Mouse (Mus musculus): Measurements from ENCODE around the gene Msh5. TPM values are rescaled to one million over a fixed set of nuclear protein-coding genes. Genes with fewer than 3 reads are reported as not detected.

Gene Msh5
- total RNA-seq (2015; ENCODE audit: low replicate concordance) (36.9 and 39.6 TPM in 2 replicates), total RNA-seq (2017; ENCODE audit: low replicate concordance) (27.3 and 50.9 TPM in 2 replicates)

DNA sequence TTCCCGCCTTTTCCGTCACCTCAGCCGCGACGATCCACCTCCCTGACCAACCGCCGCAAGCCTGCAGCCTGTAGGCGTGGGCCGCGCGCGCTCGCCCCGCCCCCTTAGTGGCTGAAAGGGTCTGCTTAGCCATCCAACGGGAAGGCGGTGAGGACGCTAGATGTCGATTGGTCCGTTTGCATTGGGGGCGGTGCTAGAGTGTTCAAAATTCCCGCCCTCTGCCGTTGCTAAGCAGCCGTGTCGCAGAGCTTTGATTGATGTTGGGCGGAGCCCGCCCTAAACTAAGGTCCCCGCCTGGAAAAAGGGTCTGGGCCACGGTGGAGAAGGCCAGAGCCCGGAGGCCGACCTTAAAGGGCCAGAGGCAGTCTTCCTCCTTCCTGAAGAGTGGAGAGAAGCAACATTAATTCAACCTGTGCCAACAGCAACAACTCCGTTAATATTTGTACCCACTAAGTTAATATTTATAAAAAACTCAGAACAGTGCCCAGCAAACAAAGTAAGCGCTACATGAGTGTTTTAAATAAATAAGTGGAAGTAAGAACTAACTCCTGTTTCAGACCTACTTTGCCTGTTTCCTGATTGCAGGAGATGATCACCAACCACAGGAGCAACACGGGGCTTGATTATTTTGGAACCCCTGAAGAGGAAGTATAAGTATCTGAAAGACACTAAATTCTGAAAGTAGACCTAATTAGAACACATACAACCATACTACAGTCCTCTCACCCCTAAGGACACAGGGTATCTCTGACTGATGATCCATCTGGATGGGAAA lies at the start of gene Msh5:
TSS of gene Msh5 (minus strand) at position 65 of the 775 bp plus-strand sequence.
- peak; percentile 82 for ATAC-seq (replicated peaks; ENCODE audit: low FRiP score, poor library complexity, severe bottlenecking)

DNA sequence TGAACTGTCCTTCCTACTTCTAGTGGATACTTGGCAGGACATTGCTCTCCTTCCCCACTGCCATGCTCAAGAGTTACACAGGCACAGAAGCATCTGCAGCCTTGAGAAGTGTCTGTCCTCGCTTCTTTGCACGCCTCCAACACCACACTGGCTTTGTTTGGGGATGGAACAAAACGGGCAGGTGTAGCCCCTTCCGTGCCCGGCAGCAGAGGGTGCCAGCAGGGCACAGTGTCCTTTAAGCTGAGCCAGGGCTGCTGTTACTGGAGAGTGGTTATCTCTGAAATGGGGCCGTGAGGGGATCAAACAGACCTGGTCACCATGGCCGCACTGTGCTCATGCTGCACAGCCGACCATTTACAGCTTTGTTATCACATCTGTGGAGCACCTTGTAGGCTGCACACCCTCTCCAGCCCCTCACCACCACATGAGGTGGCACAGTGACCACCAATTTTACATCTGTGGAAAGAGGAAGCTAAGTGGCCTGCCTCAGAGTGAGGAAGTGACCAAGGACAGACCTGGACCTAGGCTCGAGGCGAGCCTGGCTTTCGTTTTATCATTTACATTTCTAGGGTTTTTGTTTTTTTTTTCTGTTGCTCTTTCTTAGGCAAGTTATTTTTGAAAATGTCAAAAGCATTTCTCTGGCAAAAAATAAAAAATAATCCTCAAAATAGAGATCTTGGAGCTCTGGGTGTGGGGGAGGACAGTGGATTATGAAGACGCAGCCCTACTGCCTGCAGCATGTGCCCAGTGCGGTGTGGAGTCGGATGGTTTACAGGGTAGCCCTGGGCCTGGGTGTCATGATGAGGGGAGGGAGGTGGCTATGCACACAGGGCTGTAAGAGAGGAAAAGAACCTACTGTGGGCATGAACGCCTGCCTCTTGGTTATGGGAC lies 48.2 kb upstream of the Msh5 start:
- ATAC-seq (replicated peaks; ENCODE audit: low FRiP score, poor library complexity, severe bottlenecking): no peak

DNA sequence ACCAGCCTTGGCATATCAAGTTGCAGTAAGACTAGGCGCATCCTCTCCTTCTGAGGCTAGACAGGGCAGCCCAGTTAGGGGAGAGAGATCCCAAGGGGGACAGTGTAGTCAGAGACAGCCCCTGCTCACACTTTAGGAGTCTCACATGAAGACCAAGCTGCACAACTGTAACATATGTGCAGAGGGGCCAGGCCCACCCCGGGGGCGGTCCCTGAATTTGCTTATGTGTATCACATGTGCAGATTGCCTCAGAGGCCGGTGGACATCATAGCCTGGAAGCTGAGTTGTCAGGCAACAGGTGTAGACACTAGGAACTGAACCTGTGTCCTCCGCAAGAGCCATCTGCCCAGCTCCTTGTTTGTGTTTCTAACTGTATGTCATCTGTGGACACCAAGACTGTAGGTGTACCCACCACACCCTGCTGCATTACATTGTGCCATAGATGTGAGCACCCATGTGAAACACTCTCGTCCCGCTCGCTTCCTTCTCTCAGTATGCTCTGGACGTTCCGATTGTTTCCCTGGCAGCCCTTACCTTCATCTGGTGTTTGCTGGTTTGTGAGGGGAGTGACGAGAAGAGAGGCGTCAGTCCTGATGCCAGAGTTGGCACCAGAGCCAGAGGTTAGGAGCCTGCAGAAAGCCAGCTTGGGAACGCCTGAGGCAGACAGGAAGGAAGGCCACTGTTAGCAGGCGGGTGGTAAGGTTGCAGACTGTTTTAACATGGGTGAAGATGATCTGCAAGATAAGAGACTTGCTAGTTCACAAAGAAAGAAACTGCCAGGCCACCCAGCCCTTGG lies 46.1 kb upstream of the Msh5 start:
- ATAC-seq (replicated peaks; ENCODE audit: low FRiP score, poor library complexity, severe bottlenecking): no peak

DNA sequence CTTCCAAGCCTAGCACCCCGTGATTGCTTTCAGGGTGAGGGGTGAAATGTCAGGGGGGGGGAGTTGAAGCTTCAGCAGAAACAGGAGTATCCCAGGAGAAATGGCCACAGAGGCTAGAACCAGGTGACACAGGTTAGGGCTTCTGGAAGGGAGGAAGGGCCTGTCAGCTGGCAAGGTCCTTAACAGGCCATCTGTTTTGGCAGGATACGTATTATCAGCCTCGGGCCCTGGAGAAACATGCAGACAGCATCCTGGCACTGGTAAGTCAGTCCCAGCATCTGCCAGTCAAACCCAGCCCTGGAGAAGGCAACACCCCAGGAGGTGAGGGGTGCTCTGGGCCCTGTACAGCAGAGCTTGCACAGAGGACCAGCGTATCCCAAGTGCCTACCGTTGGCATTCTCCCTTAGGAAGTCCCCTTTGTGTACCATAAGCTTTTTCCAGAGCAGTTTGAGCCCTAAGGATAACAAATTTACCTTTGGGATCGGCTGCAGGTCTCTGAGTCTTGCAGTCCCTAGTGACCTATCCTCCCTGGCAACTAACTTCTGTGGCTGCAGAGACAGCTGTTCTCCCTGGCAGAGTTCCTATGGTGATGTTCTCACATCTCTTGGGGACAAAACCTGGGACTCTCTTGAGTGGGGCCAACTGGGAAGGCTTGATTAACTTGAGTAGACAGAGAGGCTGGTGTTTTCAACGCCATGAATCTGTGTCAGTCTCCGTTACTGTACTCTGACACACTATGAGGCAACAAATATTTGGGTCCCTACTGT lies 43.8 kb upstream of the Msh5 start:
- peak; percentile 81 for ATAC-seq (replicated peaks; ENCODE audit: low FRiP score, poor library complexity, severe bottlenecking)

DNA sequence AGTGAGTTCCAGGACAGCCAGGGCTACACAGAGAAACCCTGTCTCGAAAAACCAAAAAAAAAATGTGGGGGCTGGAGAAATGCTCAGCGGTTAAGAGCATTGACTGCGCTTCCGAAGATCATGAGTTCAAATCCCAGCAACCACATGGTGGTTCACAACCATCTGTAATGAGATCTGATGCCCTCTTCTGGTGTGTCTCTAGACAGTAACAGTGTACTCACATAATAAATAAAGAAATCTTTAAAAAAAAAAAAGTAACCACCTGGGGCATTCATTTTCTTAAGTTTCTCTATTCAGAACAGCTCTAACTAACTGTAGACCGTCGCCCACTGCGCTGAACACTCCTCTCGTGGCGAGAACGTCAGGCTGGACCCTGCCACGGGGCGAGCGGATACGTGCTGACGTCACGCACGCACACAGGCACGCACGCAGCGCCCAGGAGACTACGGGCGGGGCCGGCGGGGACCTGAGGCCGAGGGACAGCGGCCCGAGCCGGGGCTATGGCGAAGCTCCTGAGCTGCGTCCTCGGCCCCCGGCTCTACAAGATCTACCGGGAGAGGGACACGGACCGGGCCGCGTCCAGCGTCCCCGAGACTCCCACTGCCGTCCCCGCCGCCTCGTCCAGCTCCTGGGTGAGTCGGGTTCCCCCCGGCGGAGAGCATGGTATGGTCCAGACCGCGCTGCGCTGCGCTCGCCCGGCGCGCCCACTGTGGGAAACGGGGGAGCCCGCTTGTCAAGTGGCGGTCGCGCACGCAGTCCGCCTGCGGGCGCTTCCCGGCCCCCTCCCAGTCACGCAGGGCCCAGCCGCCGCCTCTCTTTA lies 42.5 kb upstream of the Msh5 start, which contains the start of gene Abhd16a:
TSS of gene Abhd16a (plus strand) at position 439 of the 820 bp plus-strand sequence.
- ATAC-seq (replicated peaks; ENCODE audit: low FRiP score, poor library complexity, severe bottlenecking): peak; percentile 92

DNA sequence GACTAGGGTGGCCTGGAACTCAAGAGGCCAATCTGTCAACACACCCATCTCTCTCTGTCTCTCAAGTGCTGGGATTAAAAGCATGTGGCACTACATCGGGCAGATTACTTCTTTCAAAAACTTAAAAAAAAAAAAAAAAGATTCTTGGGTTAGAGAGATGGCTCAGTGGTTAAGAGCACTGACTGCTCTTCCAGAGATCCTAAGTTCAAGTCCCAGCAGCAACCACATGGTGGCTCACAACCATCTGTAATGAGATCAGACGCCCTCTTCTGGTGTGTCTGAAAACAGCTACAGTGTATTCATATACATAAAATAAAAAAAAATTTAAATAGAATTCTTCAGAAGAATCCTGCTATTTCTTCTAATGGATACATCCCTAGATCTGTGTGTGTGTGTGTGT lies 41.6 kb upstream of the Msh5 start:
- ATAC-seq (replicated peaks; ENCODE audit: low FRiP score, poor library complexity, severe bottlenecking): no peak

DNA sequence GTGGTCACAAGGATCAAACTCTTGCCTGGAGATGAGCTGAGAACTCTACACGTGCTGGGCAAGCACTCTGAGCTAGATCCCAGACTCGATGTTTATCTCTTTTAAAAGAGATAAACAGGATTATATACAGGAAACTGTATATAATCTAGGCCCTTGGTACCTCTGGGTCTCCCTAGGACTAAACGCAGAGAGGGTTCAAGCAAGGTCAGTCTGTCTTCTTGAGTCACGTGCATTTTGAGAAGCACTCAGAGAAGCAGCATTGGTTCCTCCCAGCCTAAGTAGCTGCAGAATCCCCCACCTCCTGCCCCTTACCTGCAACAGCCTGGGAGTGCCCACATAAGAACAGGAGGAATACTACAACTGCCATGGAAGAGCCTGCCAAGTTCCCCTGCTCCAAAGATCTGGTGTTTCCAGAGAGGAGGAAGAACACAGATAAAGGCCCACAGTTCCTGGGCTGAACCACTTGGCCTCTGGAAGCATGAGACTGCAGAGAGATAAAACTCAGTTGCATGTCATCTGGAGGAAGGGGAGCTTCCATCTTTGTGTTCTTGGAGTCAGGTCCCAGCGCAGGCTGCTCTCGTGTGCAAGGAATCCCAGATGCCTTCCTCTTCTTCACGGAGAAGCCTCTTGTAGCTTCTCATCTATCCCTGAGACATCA lies 38.8 kb upstream of the Msh5 start, which contains the start of gene Ly6g6f:
TSS of gene Ly6g6f (minus strand) at position 403 of the 658 bp plus-strand sequence.
- ATAC-seq (replicated peaks; ENCODE audit: low FRiP score, poor library complexity, severe bottlenecking): no peak

DNA sequence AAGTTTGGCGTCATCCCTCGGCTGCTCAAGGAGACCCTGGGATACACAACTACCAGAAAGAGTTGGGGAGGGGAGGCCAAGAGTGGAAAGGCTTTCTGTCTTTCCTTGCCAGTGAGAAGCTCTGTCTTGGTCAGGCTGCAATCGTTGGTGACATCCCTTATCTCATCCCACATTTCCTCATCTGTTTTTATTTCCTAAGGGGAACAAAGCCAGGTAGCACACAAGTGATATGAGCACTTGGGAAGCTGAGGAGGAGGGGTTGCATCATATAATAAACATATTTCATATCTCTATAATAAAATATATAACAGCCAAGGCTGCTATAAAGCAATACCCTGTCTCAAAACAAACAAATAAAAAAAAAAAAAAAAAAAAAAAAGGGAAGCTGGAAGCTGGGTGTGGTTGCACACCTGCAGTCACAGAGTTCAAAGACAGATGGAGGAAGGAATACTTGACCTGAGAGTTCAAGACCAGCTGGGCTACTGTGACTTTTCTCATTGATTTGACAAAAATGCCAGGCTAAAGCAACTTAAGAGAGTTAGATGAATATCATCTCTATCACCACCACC lies 37.5 kb upstream of the Msh5 start:
- ATAC-seq (replicated peaks; ENCODE audit: low FRiP score, poor library complexity, severe bottlenecking): no peak

DNA sequence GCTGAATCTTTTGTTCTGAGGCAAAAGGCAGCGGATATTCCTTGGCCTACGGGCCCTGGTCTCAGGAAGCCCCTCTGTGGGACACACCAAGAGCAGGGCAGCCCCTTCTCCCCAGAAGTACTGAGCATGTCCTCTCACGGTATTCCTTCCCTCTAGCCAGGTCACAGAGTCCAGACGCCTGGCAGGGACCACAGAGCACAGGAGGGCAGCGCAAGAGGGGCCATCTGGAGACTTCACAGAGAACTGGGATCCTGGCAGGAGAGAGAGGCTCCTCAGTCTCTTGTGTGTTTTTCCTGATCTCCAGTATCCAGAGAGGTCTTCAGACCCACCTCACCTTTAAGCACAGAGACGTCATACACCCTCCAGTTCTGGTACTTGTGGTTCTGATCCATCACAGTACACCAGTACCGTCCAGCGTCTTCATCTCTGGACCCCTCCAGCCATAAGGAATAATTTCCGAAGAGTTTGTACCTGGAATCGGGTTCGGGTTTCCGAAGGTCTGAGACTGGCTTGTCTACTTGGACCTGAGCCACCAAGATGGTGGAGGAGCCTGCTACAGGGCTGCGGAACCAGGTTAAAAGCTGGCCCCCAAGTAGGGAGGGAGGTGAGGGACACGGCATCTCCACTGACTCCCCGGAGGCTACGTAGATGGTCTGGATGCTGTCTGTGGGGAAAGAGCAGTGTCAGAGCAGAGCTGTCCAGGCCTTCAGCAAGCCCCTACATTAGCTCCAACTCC lies 36.5 kb upstream of the Msh5 start:
- ATAC-seq (replicated peaks; ENCODE audit: low FRiP score, poor library complexity, severe bottlenecking): no peak

DNA sequence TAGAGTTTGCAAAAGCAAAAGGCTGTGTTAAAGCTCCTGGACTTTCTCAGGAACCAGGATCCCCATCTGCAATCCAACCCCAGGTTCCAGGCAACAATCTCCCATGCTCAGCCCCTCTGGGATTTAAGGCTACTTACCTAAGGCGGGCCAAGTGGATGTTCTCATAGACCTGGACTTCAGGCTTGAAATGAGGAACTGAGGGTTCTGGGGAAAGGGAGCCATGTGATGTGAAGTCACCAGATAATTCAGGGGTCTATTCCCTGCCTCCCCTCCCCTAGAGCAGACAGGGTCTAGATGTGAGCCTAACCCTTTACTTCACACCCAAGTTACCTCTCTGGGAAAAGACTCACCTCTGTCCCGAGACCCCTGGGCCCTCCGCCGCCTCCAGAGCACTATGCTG lies 34.2 kb upstream of the Msh5 start:
- ATAC-seq (replicated peaks; ENCODE audit: low FRiP score, poor library complexity, severe bottlenecking): no peak

DNA sequence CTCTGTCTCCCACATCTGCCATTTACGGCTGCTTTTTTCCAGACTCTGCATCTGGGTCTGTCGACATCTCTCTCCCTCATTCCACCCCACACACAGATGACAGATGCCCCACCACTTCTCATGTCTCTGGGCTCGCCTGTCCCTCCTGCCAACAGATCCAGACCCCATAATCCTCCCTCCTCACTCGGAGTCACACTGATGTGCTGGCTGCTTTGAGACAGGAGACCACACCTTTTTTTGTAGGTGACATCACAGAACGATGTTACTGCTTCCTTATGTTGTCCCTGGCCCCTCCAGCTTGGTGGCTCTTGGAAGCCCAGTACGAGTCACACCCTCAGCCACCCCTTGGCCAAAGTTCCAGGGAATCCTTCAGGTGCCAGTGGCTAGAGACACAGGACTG lies 33.7 kb upstream of the Msh5 start:
- ATAC-seq (replicated peaks; ENCODE audit: low FRiP score, poor library complexity, severe bottlenecking): peak; percentile 66

DNA sequence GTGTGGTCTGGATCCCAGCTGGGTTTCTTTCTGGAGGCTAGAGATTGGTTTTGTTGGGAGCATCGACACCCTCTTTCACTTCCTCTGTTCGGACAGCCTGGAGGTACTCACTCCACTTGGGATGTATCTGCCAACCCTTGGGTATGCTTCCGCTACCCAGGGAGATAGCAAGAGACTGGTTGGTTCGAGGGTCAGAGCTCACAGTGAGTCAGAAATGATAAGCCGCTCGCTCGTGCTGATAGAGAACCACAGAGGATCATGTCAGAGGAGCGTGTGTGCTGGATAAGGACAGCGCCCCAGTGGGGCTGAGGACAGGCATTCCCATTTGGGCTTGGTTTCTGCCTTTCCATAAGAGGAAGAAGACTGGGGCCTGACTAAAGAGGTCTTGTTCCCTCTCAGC lies 33.2 kb upstream of the Msh5 start:
- peak; percentile 92 for ATAC-seq (replicated peaks; ENCODE audit: low FRiP score, poor library complexity, severe bottlenecking)

DNA sequence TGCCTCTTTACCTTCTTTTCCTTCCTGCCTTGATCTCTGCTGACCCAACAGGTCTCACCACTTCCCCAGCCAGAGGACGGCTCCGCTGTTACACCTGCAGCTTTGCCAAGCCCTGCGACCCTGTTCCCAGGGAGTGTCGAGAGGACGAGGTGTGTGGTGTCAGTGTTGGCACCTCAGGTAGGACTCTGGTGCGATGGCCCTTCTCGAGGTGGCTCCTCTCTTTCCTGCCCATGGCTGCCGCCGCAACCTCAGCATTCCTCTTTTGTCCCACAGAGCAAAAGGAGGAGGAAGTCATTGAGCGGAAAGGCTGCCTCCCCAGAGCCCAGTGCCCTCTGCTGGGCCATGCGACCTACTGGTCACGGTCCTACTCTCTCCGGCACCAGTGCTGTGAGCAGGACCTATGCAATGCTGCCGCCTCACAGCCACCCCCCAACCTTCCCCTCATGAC lies 31.3 kb upstream of the Msh5 start, which contains the start of gene Ly6g6d:
TSS of gene Ly6g6d (minus strand) at position 280 of the 448 bp plus-strand sequence.
- ATAC-seq (replicated peaks; ENCODE audit: low FRiP score, poor library complexity, severe bottlenecking): no peak

DNA sequence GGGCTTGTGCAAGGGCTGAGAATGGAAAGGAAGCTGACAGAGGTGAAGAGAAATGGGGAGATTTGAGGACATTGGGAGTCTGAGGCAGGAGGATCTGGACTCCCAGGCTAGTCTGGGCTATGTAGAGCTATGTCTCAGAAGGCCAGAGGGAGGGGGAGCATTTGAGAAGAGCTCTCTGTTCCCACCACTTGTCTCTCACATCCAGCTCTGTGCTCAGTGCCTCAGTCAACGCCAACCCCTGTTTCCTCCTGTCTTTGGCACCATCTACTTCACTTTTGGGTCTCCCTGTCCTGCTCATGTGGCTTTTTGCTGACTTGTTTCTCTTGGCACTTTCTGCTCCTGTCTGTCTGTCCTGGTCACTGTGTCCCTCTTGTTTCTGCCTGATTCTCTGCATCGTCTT lies 30.7 kb upstream of the Msh5 start:
- ATAC-seq (replicated peaks; ENCODE audit: low FRiP score, poor library complexity, severe bottlenecking): no peak

DNA sequence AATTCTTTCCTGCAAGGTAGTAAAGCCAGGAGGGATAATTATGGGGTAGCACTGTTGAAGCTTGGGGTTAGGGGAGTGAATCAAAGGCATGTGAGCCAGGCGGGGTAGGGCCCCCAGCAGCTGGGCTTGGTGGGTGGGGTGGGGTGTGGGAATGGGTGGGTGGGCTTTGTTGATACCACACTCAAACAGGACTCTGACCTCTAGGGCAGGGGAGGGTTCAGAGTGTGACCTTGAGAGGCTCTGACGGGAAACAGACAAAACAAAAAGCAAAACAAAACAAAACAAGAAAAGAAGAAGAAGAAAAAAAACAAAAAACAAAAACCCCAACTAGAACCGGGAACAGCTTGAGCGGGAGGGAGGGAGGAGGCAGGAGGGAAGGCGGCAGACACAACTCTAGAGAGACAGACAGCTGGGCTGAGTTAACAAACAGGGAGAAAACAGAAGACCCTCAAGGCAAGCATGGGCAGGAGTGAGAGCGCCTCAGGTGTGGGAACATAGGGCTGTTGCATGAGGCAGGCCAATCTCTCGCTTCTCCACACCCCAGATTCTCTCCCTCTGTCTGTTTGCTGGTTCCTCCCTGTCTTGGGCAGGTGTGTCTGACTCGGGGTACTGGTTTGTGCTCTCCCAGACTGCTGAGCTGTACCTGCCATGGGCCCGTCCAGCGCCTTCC lies 30.1 kb upstream of the Msh5 start, which contains the start of gene Ly6g6e:
TSS of gene Ly6g6e (plus strand) at position 396 of the 670 bp plus-strand sequence.
- ATAC-seq (replicated peaks; ENCODE audit: low FRiP score, poor library complexity, severe bottlenecking): no peak

DNA sequence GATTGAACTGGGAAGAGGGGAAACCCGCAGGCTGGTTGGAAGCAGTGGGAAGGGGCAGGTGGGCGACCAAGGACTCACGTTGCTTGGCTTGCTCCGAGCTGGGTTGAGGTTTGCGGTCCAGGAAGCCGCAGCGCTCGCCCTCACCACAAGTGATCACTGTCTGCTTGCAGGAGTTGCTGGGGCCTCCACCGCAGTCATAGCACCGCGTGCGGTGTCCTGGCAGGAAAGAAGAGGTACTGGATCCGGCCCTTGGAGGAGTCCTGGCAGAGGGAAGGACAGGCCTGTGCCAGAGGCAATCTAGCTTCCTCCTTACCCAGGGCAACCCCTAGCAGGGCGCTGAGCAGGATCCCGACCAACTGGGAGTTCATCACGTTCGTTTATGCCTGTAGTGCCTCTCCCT lies 27.6 kb upstream of the Msh5 start:
- no peak for ATAC-seq (replicated peaks; ENCODE audit: low FRiP score, poor library complexity, severe bottlenecking)

Data from erythroid progenitor cell, adult 5-6 weeks (primary cell).